Mouse (Mus musculus): ENCODE results near the gene Olfr957. TPM values are rescaled to one million over a fixed set of nuclear protein-coding genes. Genes with fewer than 3 reads are reported as not detected.

Olfr957 gene
- total RNA-seq (2021) = not detected

DNA sequence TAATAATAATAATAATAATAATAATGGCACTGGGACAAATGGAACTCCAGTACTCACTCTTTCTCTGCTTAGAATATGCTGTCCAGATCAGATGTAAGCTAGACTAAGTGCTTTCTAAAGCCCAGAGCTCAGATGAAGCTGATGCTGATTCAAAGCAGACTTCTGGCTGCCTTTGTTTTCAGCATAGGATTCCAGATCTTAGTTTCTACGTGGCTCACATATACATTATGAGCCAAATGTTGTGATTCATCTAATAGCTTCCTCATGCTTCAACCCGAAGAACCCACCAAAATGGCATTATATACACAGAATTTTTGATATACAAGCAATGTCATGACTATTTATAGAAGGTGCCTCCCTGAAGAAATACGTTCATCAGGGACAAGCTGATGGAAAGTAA lies at the start of gene Olfr957:
Gene Olfr957 (minus strand): TSS at position 279 of the 400 bp plus-strand sequence.
- DNase-seq (ENCODE audit: low spot score in 2 of 2) = no peak
- intact Hi-C loops (cut with DNase I) = no loop called here

DNA sequence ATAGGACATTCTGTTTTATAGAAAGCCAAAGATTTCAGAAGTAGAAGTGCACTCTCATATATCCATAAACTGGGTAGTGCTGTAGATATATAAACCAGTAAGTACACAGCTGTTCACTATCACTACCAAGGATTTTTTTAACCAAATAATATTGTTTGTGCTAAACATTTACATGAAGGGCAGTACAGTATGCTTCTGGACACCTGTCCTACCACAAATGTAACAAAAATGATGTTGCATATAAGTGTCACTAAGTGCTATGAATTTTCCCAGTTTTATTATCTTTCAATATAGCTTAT lies 42.7 kb upstream of the Olfr957 start:
- intact Hi-C loops (cut with DNase I) = no loop called here
- DNase-seq (ENCODE audit: low spot score in 2 of 2) = no peak

DNA sequence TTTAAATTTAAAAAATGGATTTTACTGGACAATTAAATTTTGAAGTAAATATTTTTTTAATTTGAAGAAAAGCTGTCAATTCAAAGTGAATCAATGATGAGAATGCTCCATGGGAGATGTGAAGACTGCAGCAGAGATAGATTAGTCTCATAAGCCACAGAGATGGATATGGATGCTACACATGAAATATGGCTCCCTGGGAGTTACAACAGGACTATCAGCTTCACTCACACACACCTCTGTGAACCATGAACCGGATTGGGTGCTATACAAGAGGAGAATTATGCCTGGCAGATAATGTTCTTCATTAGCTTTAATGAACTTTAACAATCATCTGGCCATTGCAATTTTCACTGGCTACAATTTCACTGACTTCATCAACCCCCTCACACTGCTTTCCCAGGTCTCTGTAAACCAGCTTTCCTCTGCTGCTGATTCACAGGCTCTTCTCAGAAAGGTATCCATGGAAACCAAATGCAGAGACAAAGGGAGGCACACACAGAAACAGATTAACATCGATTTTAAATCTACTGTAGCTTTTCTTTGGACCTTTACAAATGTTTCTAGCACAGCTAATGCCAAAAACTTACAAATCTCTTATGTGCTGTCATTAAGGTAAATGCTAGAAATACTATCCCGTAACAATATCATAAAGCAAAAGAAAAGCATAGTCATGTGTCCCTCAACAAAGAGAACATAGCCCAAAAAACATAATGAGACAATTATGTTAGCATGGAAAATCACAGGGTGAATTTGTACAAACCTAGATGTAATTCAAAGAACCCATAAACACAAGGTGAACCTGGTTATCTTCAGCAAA lies 42.1 kb upstream of the Olfr957 start:
- intact Hi-C loops (cut with DNase I) = no loop called here
- DNase-seq (ENCODE audit: low spot score in 2 of 2) = no peak

DNA sequence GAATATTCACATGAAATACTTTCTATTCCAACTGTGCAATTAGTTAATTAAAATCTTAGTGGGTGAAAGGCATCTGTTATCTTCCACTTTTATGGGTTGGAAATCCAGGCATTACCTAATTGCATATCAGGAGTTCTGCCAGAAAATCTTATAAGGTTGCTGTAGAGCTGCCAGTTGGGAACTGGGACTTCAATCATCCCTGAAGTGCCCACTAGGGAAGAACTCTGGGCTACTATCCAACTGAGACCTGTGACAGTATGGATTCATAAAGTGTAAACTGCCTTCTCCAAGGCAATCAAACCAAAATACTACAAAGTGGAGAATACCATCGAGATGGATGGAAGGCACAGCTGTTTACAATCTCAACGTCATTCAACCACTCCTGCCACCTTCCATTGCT lies 38.3 kb upstream of the Olfr957 start, which contains the start of gene Olfr958:
Gene Olfr958 (minus strand): TSS at position 109 of the 400 bp plus-strand sequence.
- intact Hi-C loops (cut with DNase I) = no loop called here
- no peak for DNase-seq (ENCODE audit: low spot score in 2 of 2)

DNA sequence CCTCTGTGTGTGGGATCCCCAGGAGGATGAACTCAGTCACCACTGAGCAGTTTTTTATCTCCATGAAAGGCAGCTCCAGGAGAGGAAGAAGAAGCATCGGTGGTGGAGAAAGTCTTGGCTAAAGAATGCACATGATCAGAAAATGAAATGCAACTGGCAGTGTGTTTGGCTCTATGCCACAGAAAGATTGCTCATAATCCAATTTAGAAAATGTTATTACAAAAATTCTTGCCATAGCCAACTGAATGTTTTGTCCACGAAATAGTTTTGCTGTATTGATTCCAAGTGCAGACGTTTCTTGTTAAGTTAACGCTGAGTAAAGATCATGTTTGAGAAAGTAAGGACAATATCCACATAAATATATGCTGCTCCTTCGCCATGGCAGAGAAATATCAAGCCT lies 35.2 kb upstream of the Olfr957 start:
- no peak for DNase-seq (ENCODE audit: low spot score in 2 of 2)
- intact Hi-C loops (cut with DNase I) = no loop called here

DNA sequence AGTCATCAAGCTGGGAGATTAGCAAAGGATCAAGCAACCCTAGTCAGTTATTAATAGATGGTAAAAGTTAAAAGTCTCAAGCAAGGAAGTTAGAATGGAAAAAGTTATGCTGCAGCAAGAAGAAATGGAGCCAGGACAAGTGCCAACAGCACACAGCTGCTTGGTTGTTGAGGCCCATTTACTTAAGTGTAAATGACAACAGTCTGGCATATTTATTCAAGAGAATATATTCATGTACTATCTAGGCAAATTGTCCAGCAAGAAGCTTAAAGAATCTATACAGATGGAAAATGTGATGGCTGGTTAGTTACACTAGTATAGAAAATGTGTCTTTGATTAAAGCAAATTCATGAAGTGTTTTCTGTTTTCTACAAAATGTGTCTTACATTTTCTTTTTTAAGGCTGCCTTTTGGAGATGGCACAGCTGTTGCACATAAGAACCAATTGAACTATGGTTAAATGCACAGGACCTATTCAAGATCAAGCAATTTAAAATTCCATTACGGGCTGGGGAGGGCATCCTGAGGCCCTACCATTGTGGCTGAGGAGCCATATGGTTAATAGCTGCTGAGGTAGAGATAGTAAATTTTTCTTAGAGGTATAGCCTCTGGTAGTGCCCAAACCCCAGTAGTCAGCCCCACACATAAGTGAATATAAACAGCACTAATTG lies 8.1 kb upstream of the Olfr957 start:
- intact Hi-C loops (cut with DNase I) = no loop called here
- no peak for DNase-seq (ENCODE audit: low spot score in 2 of 2)

DNA sequence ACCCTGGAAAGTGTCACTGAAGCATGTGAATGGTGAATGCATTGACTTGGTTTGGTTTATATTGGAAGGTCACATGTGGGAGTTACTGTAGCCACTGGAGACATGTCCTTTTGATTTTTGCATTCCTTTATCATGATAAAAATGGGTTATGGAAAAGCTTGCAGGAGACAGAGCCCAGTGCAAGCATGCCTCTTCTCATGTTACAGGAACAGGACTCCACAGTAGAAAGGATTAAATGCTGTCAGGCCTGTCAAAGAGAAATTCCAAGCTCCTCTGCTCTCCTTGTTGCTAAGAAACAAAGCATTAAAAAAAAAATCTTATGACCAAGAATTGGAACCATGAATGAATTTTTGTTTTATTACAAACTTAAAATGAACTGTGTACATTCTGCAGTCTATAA lies 3.0 kb upstream of the Olfr957 start:
- DNase-seq (ENCODE audit: low spot score in 2 of 2) = no peak
- intact Hi-C loops (cut with DNase I) = no loop called here

DNA sequence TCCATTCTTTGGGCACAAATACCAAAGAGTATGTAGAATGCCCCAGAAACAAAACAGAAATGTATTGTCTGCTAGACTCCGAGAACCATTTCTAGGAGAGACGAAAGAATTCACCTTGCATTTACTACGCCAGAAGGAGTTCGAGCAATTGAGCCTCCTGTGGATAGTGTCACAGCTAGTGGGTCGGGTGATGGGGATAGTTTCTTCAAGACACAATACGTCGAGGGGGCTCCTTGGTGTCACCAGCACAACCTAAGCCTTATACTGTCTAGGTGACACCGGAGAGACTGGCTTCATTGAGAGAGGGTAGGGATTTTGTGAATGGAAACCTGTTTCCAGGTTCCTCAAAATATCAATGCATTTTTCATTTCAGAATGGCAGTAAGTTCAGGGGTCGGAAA lies 6.2 kb downstream of the Olfr957 start:
- DNase-seq (ENCODE audit: low spot score in 2 of 2) = no peak
- intact Hi-C loops (cut with DNase I) = loop anchor here (1.0 kb wide), 1 partner anchor 104 kb away; no protein-coding TSS in a partner anchor

DNA sequence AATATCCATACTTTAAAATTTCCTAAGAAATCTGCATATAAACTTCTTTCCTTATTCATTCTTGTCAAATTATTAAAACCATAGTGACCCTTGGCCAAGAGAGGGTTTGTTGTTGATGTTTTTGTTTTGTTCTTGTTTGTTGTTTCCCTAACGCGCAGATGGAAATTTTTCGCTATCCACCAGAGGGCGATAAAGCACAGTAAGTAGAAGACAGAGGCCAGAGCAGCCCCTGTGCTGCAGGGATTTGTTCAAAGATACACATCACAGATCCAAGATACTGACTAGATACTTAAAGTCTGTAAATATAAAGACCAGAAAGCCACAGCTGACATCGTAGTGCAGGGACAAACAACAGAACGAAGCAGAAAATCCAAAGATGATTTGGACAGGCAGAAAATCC lies 6.6 kb downstream of the Olfr957 start:
- peak; percentile 5 to 49 for DNase-seq (ENCODE audit: low spot score in 2 of 2)
- intact Hi-C loops (cut with DNase I) = loop anchor here (1.0 kb wide), 1 partner anchor 104 kb away; no protein-coding TSS in a partner anchor

DNA sequence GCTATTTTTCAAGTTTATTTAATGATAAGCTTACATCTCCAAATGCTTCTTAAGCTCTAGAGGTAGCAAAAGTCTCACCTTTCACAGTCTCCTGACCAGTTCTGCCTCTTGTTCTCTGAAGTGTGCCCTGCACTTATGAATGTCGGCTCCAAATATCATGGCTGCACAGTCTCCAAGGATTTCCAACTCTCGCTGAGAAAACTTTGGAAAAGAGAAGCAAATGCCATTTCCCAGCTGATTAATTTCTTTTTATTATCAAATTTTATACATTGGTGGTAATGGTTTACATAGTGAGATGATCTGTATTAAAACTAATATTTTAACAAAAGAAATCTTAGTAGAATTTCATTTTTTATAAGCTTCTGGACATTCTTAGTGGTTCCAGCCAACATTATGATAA lies 21.7 kb downstream of the Olfr957 start, which contains the start of gene Olfr44:
Gene Olfr44 (minus strand): TSS at position 101 of the 400 bp plus-strand sequence.
- intact Hi-C loops (cut with DNase I) = no loop called here
- DNase-seq (ENCODE audit: low spot score in 2 of 2) = no peak

DNA sequence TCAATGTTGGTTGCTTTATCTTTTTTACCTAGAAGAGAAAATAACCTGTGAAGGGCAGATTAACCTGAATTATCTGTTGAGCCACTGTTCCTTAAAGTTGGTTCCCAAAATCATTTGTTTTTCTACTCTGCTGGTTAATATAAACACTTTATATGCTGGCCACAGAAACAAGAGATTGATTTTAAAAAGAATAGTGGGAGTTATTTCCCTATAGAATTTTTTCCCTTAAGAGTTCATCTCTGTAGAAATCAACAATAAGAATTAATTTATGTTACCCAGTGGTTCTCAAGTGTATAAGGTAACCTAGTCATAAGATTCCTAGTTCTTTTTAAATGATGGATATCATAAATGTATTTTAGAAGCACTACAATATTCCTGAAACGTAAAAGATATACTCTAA lies 43.8 kb downstream of the Olfr957 start, which contains the start of gene Olfr955:
Gene Olfr955 (minus strand): TSS at position 101 of the 400 bp plus-strand sequence.
- intact Hi-C loops (cut with DNase I) = loop anchor here (2.0 kb wide), 1 partner anchor 43 kb away; no protein-coding TSS in a partner anchor
- DNase-seq (ENCODE audit: low spot score in 2 of 2) = no peak

Other genes with a start within 250 kb of the Olfr957 start
- gene Olfr945, start 239.0 kb downstream of the Olfr957 start, total RNA-seq (2021) = not detected
- gene Olfr948, start 189.8 kb downstream of the Olfr957 start, total RNA-seq (2021) = not detected
- not detected for gene Olfr951, start 128.4 kb downstream of the Olfr957 start, total RNA-seq (2021)
- gene Olfr952, start 88.7 kb downstream of the Olfr957 start, total RNA-seq (2021) = not detected
- not detected for gene Olfr954, start 59.1 kb downstream of the Olfr957 start, total RNA-seq (2021)
- not detected for gene Olfr955, start 43.9 kb downstream of the Olfr957 start, total RNA-seq (2021)
- not detected for gene Olfr44, start 21.8 kb downstream of the Olfr957 start, total RNA-seq (2021)
- not detected for gene Olfr958, start 38.2 kb upstream of the Olfr957 start, total RNA-seq (2021)
- not detected for gene Olfr959, start 59.8 kb upstream of the Olfr957 start, total RNA-seq (2021)
- 1 to 10 TPM; 3.3 to 7.3 TPM for gene AW551984, start 88.6 kb upstream of the Olfr957 start, total RNA-seq (2021)
- not detected for gene Olfr148, start 94.8 kb upstream of the Olfr957 start, total RNA-seq (2021)
- gene Olfr960, start 105.6 kb upstream of the Olfr957 start, total RNA-seq (2021) = not detected
- gene Olfr961, start 129.3 kb upstream of the Olfr957 start, total RNA-seq (2021) = not detected
- gene Olfr963, start 151.4 kb upstream of the Olfr957 start, total RNA-seq (2021) = not detected
- not detected for gene Olfr149, start 191.3 kb upstream of the Olfr957 start, total RNA-seq (2021)
- gene Olfr965, start 195.5 kb upstream of the Olfr957 start, total RNA-seq (2021) = not detected
- not detected for gene Olfr150, start 215.2 kb upstream of the Olfr957 start, total RNA-seq (2021)
- not detected for gene Olfr967, start 230.4 kb upstream of the Olfr957 start, total RNA-seq (2021)

Measured in left cerebral cortex, postnatal 36 days (tissue).